Mouse (Mus musculus) urinary bladder, postnatal 10 days (tissue): ENCODE results near the gene Gm10553.
"Not testable (repeated sequence)": the region's sequence is repeated elsewhere in the genome, so short reads cannot be mapped to it uniquely, and the experiment has no call there.

Experiments used
- DNase-seq: peaks from one replicate; pipeline ENCODE4 v3.0.0; 2022; ENCODE audit warnings: low spot score

Gene Gm10553

DNA sequence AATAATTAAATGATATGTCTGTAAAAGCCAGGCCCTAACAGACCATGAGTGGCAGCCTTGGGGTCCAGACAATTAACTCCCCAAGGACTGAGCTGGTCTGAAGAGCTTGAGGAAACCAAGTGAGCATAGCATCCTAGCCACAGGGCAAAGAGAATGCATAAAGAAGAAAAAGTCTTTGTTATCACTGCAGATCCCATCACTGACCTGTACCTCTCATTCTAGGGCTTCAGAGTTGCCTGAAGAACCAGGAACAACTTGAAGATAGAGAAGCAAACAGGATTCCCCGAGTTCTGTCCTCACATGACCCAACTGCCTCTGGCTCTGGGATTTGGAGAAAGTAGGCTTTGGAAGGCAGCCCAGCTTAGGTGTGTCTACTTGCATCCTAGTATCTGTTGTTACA, at the start of gene Gm10553:
Gm10553 (plus strand) TSS at position 301 of the 400 bp plus-strand sequence.
- DNase-seq, result not testable (repeated sequence)

GRCm38 (mm10) chr1:85071690-85072089, 28.3 kb upstream of the Gm10553 start:
- DNase-seq, result not testable (repeated sequence)

GRCm38 (mm10) chr1:85073099-85073498, 26.9 kb upstream of the Gm10553 start:
- not testable (repeated sequence) for DNase-seq

DNA sequence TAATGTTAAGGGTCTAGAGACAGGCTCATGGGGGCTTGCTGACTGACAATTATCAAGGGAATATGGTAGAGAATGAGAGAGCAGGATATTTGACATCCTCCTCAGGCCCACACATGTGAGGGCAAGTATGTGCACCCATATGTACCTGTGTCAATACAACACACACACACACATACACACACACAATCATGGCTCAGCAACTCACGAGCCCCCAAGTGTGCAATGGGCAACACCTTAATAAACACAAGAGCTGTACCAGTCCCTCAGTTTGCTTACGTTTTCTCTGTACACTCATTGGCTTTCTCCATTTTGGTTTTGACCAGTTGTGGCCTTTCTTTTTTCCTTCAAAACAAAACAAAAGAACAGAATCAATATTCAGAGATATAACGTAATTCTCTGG, 15.2 kb upstream of the Gm10553 start:
- not testable (repeated sequence) for DNase-seq

DNA sequence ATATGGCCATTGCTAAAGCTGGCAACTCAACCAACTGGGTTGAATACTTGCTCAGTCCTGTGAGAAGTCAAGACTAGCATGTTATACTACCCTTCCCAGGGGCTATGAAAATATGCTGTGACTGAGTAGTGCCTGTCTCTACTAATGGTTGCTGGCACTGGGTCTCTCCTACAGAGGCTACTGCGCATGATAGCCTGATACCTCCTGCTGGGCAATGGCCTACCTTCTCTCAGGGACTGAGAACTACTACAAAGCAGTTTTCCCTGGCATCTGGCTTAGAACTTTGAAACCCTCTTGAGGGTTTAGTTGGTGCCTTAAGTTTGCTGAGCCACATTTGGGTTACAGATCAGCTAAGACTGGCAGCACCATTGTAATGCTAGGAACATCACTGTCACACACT, 13.8 kb upstream of the Gm10553 start:
- DNase-seq, result not testable (repeated sequence)

GRCm38 (mm10) chr1:85092169-85092568, 7.8 kb upstream of the Gm10553 start:
- DNase-seq, result not testable (repeated sequence)

GRCm38 (mm10) chr1:85093011-85093572, 6.9 kb upstream of the Gm10553 start:
- DNase-seq, result not testable (repeated sequence)

- DNase-seq, result not testable (repeated sequence)
These were observed 883 bp upstream of the Gm10553 start for GRCm38 (mm10) chr1:85099081-85099480.

DNA sequence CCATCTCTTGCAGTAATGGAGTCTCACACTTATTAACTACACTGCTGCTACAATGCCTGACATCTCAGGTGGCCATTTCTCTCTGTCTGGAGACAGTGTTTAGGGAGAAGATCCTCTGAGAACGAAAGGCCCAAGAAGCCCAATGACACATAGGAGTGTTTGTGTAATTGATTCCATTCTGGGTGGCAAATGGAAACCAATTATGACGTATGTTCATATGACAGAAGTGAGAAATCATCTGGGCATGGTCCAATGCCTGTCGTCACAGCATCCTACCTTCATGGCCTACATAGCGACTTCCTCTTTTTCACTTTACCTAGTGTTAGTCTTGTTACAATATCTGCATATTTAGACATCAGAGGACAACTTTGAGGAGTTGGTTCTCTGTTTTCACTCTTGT, 1.8 kb downstream of the Gm10553 start:
- not testable (repeated sequence) for DNase-seq

- DNase-seq, result not testable (repeated sequence)
These were observed 5.4 kb downstream of the Gm10553 start for GRCm38 (mm10) chr1:85105336-85105735.

GRCm38 (mm10) chr1:85106013-85106412, 6.0 kb downstream of the Gm10553 start:
- DNase-seq, result not testable (repeated sequence)

DNA sequence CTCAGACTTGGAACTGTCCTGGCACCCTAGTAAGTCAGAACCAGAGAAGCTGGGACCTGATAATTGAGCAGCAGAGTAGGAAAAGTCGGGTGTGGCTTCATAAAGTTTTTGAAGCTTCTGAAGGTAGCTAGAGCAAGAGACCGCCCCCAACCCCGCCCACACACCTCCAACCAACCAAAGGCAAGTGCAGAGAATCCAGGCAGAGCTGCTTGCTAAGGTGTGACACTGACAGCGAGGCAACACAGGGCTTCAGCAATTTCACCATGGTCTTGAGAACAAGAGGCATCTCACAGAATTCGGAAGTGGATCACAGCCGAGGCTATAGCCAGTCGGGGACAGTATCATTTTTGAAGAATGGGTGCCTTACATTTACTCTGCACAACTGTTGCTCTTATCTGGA, 9.8 kb downstream of the Gm10553 start, which contains the start of gene A530032D15Rik:
A530032D15Rik (minus strand) TSS at position 101 of the 400 bp plus-strand sequence.
- DNase-seq, result not testable (repeated sequence)

DNA sequence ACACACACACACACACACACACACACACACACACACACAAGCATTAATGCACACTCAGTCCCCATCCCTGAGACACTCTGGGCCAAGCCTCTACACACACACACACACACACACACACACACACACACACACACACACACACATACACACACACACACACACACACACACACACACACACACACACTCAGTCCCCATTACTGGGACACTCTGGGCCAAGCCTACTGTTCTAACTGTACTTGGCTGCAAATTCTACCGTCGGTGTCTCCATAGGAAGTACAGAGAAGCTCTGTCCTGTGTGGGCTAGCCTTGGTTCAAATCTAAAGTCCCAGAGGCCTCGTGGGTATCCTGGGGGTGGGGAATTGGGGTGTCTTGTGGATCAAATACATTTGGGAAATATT, 10.9 kb downstream of the Gm10553 start:
- DNase-seq, result not testable (repeated sequence)

DNA sequence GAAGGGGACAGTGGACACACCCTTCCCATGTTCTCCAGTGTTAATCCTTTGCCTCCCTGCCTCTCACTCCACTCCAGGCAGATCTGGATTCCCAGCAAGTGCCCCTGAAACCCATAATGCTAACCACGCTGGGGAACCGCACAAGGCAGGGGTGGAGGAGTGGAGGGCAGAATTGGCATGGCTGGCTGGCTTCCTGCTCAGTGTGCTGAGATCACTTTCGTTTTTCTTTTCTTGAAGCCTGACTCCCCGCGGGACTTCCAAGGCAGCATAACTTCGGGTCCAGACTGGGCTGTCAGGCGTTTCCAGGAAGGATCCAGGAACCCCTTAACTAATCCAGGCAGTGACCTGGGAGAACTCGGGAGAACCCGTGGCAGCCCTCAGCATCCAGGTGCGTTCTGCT, 11.6 kb downstream of the Gm10553 start:
- DNase-seq, result peak; percentile 51

- DNase-seq, result not testable (repeated sequence)
These were observed 12.3 kb downstream of the Gm10553 start for GRCm38 (mm10) chr1:85112266-85112665.

DNA sequence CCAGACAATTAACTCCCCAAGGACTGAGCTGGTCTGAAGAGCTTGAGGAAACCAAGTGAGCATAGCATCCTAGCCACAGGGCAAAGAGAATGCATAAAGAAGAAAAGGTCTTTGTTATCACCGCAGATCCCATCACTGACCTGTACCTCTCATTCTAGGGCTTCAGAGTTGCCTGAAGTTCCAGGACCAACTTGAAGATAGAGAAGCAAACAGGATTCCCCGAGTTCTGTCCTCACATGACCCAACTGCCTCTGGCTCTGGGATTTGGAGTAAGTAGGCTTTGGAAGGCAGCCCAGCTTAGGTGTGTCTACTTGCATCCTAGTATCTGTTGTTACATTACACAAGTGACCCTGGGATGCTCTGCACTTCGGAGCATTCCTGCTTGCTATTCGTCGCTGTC, 12.9 kb downstream of the Gm10553 start:
- not testable (repeated sequence) for DNase-seq

DNA sequence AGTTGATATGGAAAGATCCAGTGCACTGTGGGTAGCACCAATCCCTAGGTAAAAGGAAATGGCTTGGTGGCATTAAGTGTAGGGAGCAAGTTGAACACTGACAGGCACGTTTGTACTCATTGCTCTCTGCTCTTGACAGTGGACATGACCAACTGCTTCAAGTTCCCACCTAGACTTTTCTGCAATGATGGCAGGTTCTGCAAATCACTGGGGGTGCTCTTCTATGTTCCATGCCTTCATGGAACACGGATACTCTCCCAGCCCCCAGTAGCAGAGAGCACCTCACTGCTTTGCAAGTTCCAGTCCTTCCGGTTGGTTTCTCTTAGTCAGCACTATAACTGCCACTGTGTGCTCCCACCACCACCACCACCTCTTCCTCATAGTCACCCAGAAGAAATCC, 14.1 kb downstream of the Gm10553 start:
- not testable (repeated sequence) for DNase-seq

- not testable (repeated sequence) for DNase-seq
These were observed 14.9 kb downstream of the Gm10553 start for GRCm38 (mm10) chr1:85114666-85115402.

GRCm38 (mm10) chr1:85117537-85117936, 17.6 kb downstream of the Gm10553 start:
- DNase-seq, result not testable (repeated sequence)

- DNase-seq, result not testable (repeated sequence)
These were observed 18.4 kb downstream of the Gm10553 start for GRCm38 (mm10) chr1:85118341-85118740.

- DNase-seq, result not testable (repeated sequence)
These were observed 21.9 kb downstream of the Gm10553 start for GRCm38 (mm10) chr1:85121841-85122240.

- DNase-seq, result not testable (repeated sequence)
These were observed 33.7 kb downstream of the Gm10553 start for GRCm38 (mm10) chr1:85133671-85134070.
